Mouse (Mus musculus) spleen, postnatal 10 days (tissue): Measurements from ENCODE around the gene Abca7.
"Not testable (repeated sequence)": the region's sequence is repeated elsewhere in the genome, so short reads cannot be mapped to it uniquely, and the experiment has no call there.

Source experiments
- DNase-seq, 2 experiments: peaks; one replicate each; pipeline ENCODE4 v3.0.0; 2021 to 2022; ENCODE audit warnings: low spot score in 2 of 2

The Abca7 gene

DNA sequence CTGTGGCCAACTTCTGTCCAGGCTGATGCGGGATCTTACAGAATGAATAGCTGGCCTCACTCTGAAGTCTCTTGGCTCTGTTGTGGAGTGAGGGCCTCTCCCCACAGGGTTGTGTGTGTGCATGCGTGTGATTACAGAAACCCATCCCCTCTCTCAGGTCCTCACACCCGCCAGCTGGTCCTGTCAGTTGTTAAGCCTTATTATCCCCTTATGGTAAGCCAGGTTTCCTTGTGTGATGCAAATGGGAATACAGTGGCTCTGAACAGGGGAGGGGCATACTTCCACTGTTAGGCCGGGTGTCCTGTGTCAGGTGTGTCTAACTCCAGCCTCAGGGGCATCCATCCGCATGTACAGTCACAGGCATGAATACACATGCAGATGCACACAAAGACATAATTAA lies 49.5 kb downstream of the Abca7 start:
- DNase-seq, result no peak

DNA sequence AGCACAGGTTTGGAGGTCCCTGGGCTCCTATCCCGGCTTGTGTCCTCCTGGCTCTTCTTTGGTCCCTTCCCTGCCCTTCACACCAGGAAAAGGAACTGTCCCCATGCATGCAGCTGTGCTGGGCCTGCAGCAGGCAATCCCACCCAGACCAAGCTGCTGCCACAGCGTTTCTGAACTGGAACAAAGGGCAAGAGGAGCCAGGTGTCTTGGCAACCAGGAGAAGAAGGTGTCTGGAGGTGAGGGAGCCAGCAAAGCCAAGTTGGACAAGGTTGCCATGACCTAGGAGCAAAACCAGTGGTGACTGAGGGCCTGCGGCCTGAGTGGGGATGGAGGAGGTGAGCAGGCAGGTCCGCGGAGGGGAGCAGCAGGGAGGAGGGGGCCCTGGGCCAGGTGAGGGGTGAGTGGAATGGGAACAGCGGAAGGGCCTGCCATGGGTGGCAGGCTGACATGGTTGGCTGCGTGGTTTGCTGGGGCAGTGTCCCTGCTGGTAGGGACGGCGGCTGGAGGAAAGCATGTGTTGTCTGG lies 50.8 kb downstream of the Abca7 start, which contains the start of gene Gpx4:
Gene Gpx4, plus strand, starts transcription at position 126 of the 525 bp plus-strand sequence.
- no peak for DNase-seq

DNA sequence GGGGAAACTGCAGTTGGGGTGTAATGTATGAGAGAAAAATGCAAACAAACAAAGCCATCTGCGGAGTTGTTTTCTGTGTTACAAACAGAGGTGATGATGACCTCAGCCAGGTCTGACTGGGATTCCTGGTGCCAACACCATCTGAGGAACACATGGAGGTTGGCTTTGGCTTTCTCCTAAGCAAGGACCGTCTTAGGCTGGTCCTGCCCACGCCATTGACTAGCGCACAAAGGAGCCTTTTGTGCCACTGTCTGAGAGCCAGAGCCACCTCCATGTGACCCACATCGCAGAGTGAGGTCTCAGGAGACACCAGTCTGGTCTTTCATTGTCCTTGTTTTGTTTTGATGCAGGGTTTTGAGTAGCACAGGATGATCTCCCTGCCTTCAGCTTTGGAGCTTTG lies 52.1 kb downstream of the Abca7 start:
- DNase-seq, result no peak

DNA sequence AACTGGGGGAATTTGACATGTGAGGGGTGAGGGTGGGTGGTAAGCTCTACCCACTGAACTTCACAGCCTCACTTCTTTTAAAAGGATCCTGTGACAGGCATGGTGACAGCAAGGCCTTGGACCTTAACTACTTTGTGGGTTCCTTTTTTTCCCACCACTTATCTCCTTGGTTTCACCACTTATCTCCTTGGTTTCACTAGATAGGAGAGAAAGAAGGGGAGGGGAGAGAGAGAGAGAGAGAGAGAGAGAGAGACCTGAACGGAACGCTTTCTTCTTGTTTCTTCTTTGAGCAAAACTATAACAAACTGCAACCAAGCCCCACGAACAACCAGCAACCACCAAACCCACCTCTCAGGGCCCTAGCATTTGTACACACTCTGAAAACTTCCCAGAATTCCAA lies 52.5 kb downstream of the Abca7 start:
- no peak for DNase-seq

DNA sequence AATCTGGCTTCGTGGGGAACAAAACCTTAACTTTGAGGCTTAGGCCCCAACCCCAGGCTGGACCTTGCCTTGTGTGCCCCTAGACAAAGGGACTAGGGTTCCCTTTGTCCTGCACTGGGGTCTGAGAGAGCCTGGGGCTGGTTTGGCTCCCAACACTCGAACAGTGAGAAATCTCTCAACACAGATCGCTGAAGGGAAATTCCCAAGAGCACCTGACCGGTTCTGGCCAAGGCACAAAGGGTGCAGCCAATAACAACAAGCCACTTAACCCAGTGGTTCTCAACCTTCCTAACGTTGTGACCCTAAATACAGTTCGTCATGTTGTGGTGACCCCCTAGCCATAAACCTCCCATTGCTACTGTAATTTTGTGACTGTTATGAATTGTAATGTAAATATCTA lies 54.0 kb downstream of the Abca7 start:
- no peak for DNase-seq

GRCm38 (mm10) chr10:80050885-80051617 lies 54.8 kb downstream of the Abca7 start:
- DNase-seq, result no peak

DNA sequence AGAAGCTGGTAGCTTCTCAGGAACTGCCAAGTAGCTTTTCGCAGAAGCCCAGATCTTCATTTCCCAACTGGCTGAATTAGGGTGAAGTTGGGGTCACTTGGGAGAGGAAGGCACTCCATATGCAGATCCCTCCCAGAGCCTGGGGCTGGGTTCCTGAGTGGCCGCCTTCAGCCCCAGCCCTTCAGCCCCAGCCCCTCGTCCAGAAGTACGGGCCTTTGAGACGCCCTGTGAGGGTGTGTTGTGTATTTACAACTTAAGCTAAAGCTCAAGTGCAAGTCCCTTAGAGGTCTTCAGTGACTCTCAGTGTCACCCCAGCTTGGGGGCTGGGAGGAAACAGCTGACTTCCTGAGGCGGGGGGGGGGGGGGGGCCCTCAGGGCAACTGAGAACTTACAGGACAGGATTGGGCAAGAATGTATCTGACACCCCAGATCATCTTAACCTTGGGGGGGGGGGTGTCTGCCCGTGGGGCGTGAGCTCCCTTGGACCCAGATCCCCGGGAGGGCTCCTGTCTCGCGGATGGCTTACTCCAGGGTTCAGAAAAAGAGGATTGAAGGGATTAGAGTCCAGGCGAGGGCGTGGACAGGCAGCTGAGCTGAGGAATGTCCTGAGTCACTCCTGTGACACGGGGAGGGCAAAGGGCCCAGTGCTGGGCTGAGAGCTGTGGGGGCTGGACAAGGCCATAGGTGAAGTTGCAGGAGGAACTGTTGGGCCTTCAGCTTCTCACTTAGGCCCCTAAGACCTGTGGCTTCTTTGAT lies 55.5 kb downstream of the Abca7 start:
- no peak for DNase-seq

GRCm38 (mm10) chr10:80052374-80052764 lies 56.1 kb downstream of the Abca7 start:
- no peak for DNase-seq

- peak; percentile 98 to 100 for DNase-seq
Measured at GRCm38 (mm10) chr10:80053259-80053780, 57.0 kb downstream of the Abca7 start.

GRCm38 (mm10) chr10:80053831-80054815 lies 57.8 kb downstream of the Abca7 start:
- peak; percentile 75 to 80 for DNase-seq

DNA sequence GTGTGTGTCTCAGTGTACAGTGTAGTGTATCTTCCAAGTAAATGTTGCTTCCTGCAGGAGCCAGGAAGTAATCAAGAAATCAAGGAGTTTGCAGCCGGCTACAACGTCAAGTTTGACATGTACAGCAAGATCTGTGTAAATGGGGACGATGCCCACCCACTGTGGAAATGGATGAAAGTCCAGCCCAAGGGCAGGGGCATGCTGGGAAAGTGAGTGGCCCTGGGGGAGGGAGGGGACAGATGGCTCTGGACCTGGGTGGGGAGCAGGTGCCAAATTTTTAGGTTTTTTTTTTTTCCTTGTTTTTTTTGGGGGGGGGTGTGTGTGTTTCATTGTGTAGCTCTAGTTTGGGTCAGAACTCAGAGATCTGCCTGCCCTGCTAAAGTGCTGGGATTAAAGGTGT lies 58.6 kb downstream of the Abca7 start:
- DNase-seq, result not testable (repeated sequence)

DNA sequence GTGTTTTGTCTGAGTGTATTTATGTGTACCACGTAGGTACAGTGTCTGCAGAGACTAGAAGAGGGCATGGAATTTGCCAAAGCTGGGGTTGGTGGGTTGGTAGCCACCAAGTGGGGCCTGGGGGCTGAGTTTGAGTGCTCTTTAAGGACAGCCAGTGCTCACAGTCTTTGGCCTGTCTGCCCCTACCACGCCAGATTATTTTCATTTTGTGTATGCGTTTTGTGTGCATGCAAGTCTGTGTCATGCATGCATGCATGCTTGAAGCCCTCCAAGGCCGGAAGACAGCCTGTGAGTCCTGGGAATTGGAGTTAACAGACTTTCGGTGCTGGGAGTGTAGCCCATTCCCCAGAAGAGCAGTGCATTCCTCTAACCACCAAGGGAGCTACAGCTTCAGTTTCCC lies 59.1 kb downstream of the Abca7 start:
- DNase-seq, result no peak

GRCm38 (mm10) chr10:80055891-80056290 lies 59.6 kb downstream of the Abca7 start:
- no peak for DNase-seq

DNA sequence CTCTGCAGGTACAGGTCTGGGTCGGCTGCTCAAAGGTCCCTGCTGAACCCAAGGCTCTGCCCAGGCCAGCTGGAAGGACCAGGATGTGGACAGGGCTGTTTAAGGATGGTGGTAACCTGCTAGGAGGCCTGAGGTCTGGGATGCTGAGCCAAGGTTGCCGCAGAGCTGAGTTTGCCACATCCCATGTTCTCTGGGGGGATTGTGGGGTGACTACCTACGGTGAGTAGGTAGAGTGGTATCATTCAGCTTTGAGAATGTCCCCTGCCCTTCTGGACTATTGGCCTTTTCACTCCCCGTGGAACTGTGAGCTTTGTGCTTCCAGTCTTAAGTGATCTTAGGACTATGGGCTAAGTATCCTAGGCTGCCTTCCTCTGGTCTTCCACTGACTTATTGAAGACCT lies 60.2 kb downstream of the Abca7 start:
- no peak for DNase-seq

GRCm38 (mm10) chr10:80056976-80057682 lies 60.8 kb downstream of the Abca7 start:
- DNase-seq, result no peak

- DNase-seq, result no peak
Measured at GRCm38 (mm10) chr10:80057683-80058326, 61.5 kb downstream of the Abca7 start.

- no peak for DNase-seq
Measured at GRCm38 (mm10) chr10:80063104-80063503, 66.8 kb downstream of the Abca7 start.

GRCm38 (mm10) chr10:80063877-80064650 lies 67.8 kb downstream of the Abca7 start:
- DNase-seq, result no peak
